Mouse (Mus musculus) urinary bladder, adult 2 months (tissue): Measurements from ENCODE around the gene Prr23a2. TPM values are rescaled to one million over a fixed set of nuclear protein-coding genes. Genes with fewer than 3 reads are reported as not detected.
"Not testable (repeated sequence)": the region's sequence is repeated elsewhere in the genome, so short reads cannot be mapped to it uniquely, and the experiment has no call there.

ENCODE experiments used
- DNase-seq: peaks from one replicate; pipeline ENCODE4 v3.0.0; 2022; ENCODE audit warnings: low spot score
- polyA plus RNA-seq: library from polyadenylated mRNA; depleted of rRNA; stranded (reverse); fragments of >200 nt; gene quantifications from 2 replicates; pipeline ENCODE4 v1.2.3, GENCODE M21; 2012; rRNA removed

Prr23a2 gene
- polyA plus RNA-seq, result not detected in 2 replicates

DNA sequence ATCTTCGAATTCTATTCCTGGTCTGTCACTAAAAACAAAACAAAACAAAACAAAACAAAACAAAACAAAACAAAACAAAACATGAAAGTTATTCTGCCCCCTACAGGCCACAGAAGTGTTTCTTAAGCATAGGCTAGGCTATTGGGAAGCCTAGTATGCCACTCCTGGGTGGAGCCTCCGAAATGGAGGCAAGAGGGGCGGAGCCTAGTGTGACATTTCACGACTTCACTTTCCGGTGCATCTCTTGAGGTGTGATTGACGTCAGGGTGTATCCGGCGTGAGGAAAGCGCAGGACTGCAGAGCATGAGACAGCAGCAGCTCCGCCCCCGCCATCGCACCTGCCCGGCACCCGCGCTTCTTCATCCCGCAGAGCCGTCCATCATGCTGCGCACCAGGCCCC is at the start of gene Prr23a2:
Gene Prr23a2 (plus strand): TSS at position 285 of the 400 bp plus-strand sequence.
- no peak for DNase-seq

DNA sequence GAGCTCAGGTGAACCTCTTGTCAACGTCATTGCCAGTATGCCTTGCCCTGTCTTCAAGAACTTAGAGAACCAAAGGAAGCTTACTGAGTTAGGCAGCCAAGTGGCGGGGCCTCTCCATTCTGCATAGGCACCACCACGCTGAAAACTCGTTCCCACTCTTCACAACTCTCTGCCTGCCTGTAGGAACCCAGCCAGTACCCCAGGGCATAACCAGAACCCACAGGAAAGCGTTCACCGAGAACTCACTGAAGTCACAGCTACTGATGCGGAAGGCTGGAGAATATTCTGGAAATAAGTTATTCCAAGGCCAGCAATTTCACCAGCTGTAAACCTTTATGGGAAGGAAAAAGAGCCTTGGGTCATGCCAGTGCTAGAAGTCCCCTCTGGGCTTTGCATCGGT is 48.7 kb upstream of the Prr23a2 start:
- no peak for DNase-seq

DNA sequence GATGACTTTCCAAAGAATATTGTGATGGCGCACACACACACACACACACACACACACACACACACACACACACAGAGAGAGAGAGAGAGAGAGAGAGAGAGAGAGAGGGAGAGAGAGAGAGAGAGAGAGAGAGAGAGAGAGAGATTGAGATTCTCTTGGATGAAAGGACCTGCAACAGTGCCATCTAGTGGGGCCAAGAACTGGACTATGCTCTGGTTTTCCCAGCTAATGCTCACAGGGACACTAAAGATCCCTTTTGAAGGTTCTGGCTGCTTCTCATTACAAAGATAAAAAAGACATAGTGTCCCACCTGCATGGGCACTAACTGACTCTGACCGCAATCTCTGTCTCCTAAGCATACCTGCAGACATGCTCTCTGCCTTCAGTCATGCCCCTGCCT is 46.8 kb upstream of the Prr23a2 start:
- DNase-seq, result not testable (repeated sequence)

- no peak for DNase-seq
Observed at GRCm38 (mm10) chr9:98816066-98816465, 40.2 kb upstream of the Prr23a2 start.

DNA sequence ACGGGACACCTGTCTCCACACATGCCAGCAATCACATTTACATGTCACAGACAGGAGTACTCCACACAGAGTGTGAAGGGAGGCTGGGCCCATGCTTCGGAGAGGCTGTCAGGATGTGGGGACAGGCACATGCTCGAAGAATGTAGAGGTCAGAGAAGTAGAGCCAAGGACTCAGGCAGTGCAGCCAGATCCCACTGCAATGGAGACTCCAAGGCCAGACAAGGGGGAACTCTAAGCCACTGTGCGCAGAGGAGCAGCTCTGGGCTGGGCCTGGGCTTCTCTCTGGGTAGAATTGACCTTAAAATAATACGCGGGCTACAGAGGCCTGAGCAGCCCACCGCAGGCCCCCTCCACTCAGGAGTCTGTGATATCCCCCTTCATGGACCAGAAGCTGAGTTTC is 38.7 kb upstream of the Prr23a2 start:
- no peak for DNase-seq

DNA sequence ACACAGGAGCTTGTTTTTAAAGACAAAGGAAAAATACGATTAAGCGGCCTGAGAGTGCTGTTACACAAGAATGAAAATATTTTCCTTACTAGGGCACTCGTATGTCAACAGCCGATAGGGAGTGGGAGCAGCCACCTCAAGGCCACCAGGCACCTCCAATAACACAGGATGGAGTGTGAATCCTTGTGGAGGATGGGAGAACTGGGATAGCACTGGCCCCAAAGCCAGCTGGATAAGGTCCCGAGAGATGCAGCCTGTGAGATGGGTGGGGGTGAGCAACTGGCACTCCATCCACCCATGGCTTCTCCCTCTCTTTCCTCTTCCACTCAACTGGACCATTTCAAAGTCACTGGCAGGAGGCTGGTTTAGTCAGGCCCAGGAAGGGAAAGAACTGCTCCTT is 37.3 kb upstream of the Prr23a2 start:
- no peak for DNase-seq

DNA sequence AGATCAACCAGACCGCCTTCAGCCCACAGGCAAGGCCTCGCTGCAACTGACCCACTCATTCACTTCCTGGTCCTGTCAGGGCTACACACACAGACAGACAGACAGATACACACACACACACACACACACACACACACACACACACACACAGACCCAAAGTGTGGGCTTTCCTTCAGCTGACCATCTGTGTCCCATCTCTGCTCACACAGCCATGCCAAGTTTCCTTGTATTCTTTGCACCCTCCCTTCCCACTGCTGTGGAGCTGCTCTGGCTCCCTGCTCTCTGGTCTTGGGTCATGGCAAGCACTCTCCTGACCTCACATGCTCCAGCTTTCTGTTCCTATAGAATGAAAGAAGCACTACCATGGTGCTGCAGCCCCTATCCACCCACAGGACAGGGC is 36.8 kb upstream of the Prr23a2 start:
- no peak for DNase-seq

GRCm38 (mm10) chr9:98820461-98820860 is 35.8 kb upstream of the Prr23a2 start:
- no peak for DNase-seq

DNA sequence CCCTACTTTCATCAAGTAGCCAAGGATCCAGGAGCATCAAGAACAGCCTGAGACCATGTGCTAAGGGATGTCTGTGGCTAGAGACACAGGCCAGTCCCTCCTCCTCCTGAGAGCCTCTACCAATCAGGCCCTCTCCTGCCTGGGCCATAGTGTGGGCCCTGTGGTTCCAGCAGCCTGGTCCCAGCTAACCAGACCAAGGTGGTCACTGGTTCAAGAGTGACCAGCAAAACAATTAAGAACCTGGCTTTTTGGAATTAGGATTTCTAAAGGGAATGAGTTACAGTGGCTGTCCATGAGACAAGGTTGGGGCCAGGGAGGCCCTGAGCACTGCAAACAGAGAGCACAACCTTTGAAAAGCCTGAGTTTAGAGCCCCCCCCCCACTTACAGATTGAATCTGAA is 35.2 kb upstream of the Prr23a2 start:
- no peak for DNase-seq

GRCm38 (mm10) chr9:98823805-98824204 is 32.5 kb upstream of the Prr23a2 start:
- no peak for DNase-seq

GRCm38 (mm10) chr9:98829508-98829907 is 26.8 kb upstream of the Prr23a2 start:
- DNase-seq, result no peak

GRCm38 (mm10) chr9:98837537-98838074 is 18.7 kb upstream of the Prr23a2 start:
- DNase-seq, result no peak

DNA sequence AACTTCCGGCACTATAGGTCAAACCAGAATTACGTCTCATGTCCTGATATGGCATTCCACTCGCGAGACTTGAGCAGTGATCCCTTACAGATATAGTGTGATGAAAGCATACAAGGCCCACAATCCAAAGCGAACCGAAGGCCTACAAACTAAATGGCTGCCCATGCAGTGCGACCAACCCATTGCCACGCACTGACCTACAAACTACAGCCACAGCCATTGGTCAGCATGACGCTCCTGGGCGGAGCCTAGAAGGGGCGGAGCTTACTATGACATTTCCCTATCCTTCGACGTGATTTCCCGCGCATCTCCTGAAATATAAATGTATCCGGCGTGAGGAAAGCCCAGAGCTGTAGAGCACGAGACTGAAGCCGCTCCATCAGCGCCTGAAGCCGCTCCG is 14.2 kb upstream of the Prr23a2 start, which contains the start of gene Prr23a1:
Gene Prr23a1 (plus strand): TSS at position 387 of the 400 bp plus-strand sequence.
- no peak for DNase-seq

GRCm38 (mm10) chr9:98863463-98863862 is 7.2 kb downstream of the Prr23a2 start:
- no peak for DNase-seq

- DNase-seq, result no peak
Observed at GRCm38 (mm10) chr9:98864571-98864970, 8.3 kb downstream of the Prr23a2 start, which contains the start of gene Prr23a3. Gene Prr23a3 (plus strand): TSS chr9:98864767.

DNA sequence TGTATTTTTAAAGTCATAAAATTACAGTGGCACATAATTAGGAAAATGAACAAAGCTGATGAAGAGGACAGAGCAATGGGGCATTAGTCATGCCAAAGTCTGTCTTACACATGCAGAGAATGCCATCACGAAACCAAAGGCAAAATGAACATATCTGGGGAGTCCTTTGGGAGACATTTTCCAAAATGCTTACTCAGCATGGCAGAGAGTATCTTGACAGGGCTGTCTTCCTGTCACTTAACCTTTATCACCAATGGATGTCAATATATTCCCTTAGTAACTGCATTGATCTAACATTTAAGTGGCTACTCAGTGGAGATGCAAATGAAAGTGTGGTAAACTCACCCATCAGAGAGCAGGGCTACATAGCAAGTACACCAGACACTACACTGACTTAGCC is 45.2 kb downstream of the Prr23a2 start:
- no peak for DNase-seq

DNA sequence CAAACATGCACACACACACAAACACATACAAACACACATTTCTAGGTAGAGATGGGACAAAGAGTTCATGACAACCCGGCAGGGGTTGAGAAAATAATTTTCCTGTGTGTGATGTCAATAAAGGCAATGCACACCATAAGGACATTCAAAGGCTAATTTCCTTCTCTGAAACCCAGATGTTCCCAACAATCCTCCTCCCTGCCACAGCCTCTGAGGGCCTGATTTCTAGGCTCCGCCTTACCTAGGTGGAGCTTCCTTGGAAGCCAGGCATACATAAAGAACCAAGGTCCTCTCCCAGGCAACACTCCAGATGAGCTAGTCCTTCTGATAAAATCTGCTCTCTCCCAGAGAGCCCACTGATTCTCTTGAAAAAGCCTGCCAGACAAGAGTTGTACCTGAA is 46.5 kb downstream of the Prr23a2 start, which contains the start of gene 7420426K07Rik:
Gene 7420426K07Rik (plus strand): TSS at position 301 of the 400 bp plus-strand sequence.
- DNase-seq, result no peak

Other genes starting within 250 kb of the Prr23a2 start
- not detected in 2 replicates for gene Prr23a1, start 14.0 kb upstream of the Prr23a2 start, polyA plus RNA-seq
- 0.06 TPM in 1 of 2 replicates, not detected in the other for gene Prr23a3, start 8.3 kb downstream of the Prr23a2 start, polyA plus RNA-seq
- gene 7420426K07Rik, start 46.6 kb downstream of the Prr23a2 start, polyA plus RNA-seq, result not detected in 2 replicates
- gene Foxl2, start 98.8 kb downstream of the Prr23a2 start, polyA plus RNA-seq, result not detected in 2 replicates
- gene Faim, start 129.9 kb downstream of the Prr23a2 start, polyA plus RNA-seq, result 12.8 and 15.8 TPM in 2 replicates
- not detected in 2 replicates for gene Gm1123, start 179.2 kb downstream of the Prr23a2 start, polyA plus RNA-seq